ENCODE assay signal across 23 mouse cellular contexts in the genomic region with DNA sequence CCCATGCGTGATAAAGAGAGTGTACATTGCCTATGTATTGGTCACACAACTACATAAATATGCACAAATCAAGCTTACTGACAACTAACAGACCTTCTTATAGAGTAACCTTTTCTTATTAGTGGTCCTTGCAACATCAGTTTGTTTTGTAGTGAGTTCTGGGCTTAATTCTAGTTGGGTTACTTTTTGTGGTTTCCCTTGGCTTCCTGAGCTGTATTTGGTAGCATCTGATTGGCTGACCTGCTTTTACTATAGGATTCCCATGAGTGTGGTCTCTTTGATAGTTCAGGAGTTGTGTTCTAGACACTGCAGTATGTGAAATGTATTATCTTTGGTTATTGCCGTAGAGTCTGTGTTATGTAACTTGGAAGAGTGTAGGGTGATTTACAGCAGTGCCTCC. TPM values are rescaled to one million over a fixed set of nuclear protein-coding genes. Genes with fewer than 3 reads are reported as not detected.
"Had no signal": no experiment of that assay in that cellular context is flagged by ENCODE, and none has a peak within 500 bp of the region (broad histone marks: within the 10 kb centered on the region; RNA-seq: fewer than 3 reads in every experiment).

No protein-coding gene starts in this region.

- H3K27ac ChIP-seq: limb, embryonic 12.5 days; liver, embryonic 13.5 days; lung, embryonic 15.5 days; macrophage; midbrain, embryonic 12.5 days; neural tube, embryonic 15.5 days; stomach, embryonic 15.5 days had no signal

- H3K4me1 ChIP-seq: limb, embryonic 12.5 days; liver, embryonic 13.5 days; lung, embryonic 15.5 days; midbrain, embryonic 12.5 days; neural tube, embryonic 15.5 days; stomach, embryonic 15.5 days had no signal

- H3K9ac ChIP-seq: limb, embryonic 12.5 days; liver, embryonic 13.5 days; liver, postnatal 0 days; lung, embryonic 15.5 days; midbrain, embryonic 12.5 days; neural tube, embryonic 15.5 days; stomach, embryonic 15.5 days had no signal

- DNase-seq: kidney, adult 8-10 months; kidney, postnatal 25 days; liver; liver, embryonic 13.5 days; liver, postnatal 0 days; lung, postnatal 14 days; right cerebral cortex, postnatal 4 days had no signal

- H3K36me3 ChIP-seq: limb, embryonic 12.5 days; liver, embryonic 13.5 days; lung, embryonic 15.5 days; midbrain, embryonic 12.5 days; neural tube, embryonic 15.5 days; stomach, embryonic 15.5 days had no signal

- H3K9me3 ChIP-seq: limb, embryonic 12.5 days; liver, embryonic 13.5 days; lung, embryonic 15.5 days; megakaryocyte, embryonic 14.5 days; midbrain, embryonic 12.5 days; neural tube, embryonic 15.5 days; stomach, embryonic 15.5 days had no signal

- H3K4me2 ChIP-seq: limb, embryonic 12.5 days; liver, embryonic 13.5 days; lung, embryonic 15.5 days; midbrain, embryonic 12.5 days; neural tube, embryonic 15.5 days; stomach, embryonic 15.5 days had no signal

- H3K4me3 ChIP-seq: limb, embryonic 12.5 days; liver, embryonic 13.5 days; lung, embryonic 15.5 days; megakaryocyte, embryonic 14.5 days; midbrain, embryonic 12.5 days; neural tube, embryonic 15.5 days; stomach, embryonic 15.5 days had no signal

- ATAC-seq: intestine, postnatal 0 days; liver, postnatal 0 days had no signal

- H3K27me3 ChIP-seq: limb, embryonic 12.5 days; liver, embryonic 13.5 days; lung, embryonic 15.5 days; megakaryocyte, embryonic 14.5 days; midbrain, embryonic 12.5 days; neural tube, embryonic 15.5 days; stomach, embryonic 15.5 days had no signal

RNA-seq across cellular contexts. Expression of a gene that starts 15.0 kb away (rescaled TPM):
- total RNA-seq: midbrain, postnatal 0 days had no signal
- polyA plus RNA-seq: kidney, embryonic 16.5 days; limb, embryonic 12.5 days; liver, embryonic 13.5 days; midbrain, postnatal 0 days; neural tube, embryonic 11.5 days; neural tube, embryonic 15.5 days had no signal

RNA-seq across cellular contexts. Expression of a gene that starts 31.5 kb away (rescaled TPM):
- total RNA-seq: layer of hippocampus, postnatal 25 days; left cerebral cortex, adult 8-10 months; left cerebral cortex, postnatal 36 days; midbrain, postnatal 0 days had no signal
- polyA plus RNA-seq: intestine, postnatal 0 days; kidney, embryonic 16.5 days; limb, embryonic 12.5 days; liver, embryonic 13.5 days; liver, postnatal 0 days; lung, embryonic 15.5 days; macrophage; midbrain, embryonic 12.5 days; midbrain, postnatal 0 days; neural tube, embryonic 11.5 days; neural tube, embryonic 15.5 days; spleen, adult 2 months; stomach, embryonic 15.5 days; testis, adult 2 months had no signal
